Mouse (Mus musculus) kidney, embryonic 15.5 days (tissue): ENCODE measurements around the gene Ydjc. TPM values are rescaled to one million over a fixed set of nuclear protein-coding genes. Genes with fewer than 3 reads are reported as not detected.
"Not testable (repeated sequence)": the region's sequence is repeated elsewhere in the genome, so short reads cannot be mapped to it uniquely, and the experiment has no call there.

Experiments
- ATAC-seq: fragments of 200-750 bp; cut with Nextera tagmentation; replicated peaks from 2 replicates; pipeline ENCODE4 v1.8.0; 2017; ENCODE audit warnings: moderate TSS enrichment; ENCODE audit not compliant: low FRiP score
- H3K27ac ChIP-seq: fragments of 300-500 bp; sonication (generic); 2 replicates; pipeline ENCODE4 v1.5.1; 2015; ENCODE audit warnings: mild to moderate bottlenecking, inconsistent platforms
- H3K27me3 ChIP-seq: fragments of 300-500 bp; sonication (generic); 2 replicates; pipeline ENCODE4 v1.6.1; 2015; ENCODE audit warnings: inconsistent platforms
- H3K36me3 ChIP-seq: fragments of 300-500 bp; sonication (generic); 2 replicates; pipeline ENCODE4 v1.6.1; 2015; ENCODE audit warnings: inconsistent platforms
- H3K4me1 ChIP-seq: fragments of 300-500 bp; sonication (generic); 2 replicates; pipeline ENCODE4 v1.6.1; 2015; ENCODE audit warnings: inconsistent platforms
- H3K4me2 ChIP-seq: fragments of 300-500 bp; sonication (generic); 2 replicates; pipeline ENCODE4 v1.6.1; 2015; ENCODE audit warnings: moderate library complexity, mild to moderate bottlenecking, inconsistent platforms
- H3K4me3 ChIP-seq: fragments of 300-500 bp; sonication (generic); replicated peaks from 2 replicates; pipeline ENCODE4 v1.5.1; 2015; ENCODE audit warnings: mild to moderate bottlenecking, inconsistent platforms
- H3K9ac ChIP-seq: fragments of 300-500 bp; sonication (generic); 2 replicates; pipeline ENCODE4 v1.6.1; 2015; ENCODE audit warnings: mild to moderate bottlenecking, inconsistent platforms
- H3K9me3 ChIP-seq: fragments of 300-500 bp; sonication (generic); replicated peaks from 2 replicates; pipeline ENCODE4 v1.6.1; 2016; ENCODE audit warnings: inconsistent platforms
- WGBS: fragments of 180-500 bp; shearing (Covaris S2); methylation state at CpG from one replicate; pipeline ENCODE4 v1.1.7; 2015; ENCODE audit warnings: mixed read lengths; 5-methylcytosine and 5-hydroxymethylcytosine counted together
- polyA plus RNA-seq: library from polyadenylated mRNA; unstranded; fragments of >200 nt; fragmentation: Nextera tagmentation; extraction: Ambion mirVana; gene quantifications from 2 replicates; pipeline ENCODE4 v1.2.1, GENCODE M21; 2015

Ydjc gene
- polyA plus RNA-seq, 1 experiment from 2014 or later = 11.5 TPM

DNA sequence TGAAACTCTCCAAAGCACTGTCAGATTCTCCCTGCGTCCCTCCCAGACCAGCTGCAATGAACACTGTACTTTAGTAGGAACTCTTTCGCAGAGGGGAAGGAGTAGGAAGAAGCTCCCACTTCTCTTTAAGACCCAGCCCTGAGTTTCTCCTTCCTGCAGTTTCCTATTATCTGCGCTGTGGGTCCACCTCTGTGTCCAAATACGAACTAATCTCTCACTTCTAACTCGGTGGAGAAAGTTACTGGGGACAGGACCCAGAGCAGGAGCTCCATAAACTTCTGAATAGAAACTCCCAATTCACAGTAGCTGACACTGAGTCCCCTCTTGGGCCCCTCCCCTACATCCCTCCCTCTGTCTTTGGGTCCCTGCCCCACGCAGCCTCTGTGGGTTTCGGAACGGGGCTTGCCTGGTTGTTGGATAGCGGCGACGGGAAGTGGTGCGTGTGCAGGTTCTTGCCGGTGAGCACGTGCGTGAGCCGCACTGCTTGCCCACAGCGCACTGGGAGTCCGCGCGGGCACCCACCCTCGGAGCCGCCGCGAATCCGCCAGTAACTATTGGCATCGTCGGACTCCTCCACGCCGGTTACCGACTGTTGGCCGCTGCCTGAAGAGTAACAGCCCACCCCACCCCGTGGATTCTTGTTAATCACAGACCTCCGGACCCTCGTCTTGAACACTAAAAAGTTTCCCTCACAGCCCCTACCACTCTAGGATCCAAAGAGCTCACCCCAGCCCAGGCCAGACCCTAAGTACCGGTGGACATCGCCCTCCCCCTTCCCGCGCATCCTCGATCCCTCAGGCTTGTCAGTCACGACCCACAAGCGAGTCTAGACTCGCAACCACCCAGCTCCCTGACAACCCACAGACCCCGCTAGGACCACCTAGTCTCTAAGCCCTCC is 13.0 kb upstream of the Ydjc start:
- H3K9ac ChIP-seq = peak overlapping the region; percentile 71
- ATAC-seq = peak; percentile 2
- peak overlapping the region; percentile 98 for H3K4me2 ChIP-seq
- no peaks in the 10 kb centered on the region for H3K27me3 ChIP-seq
- H3K4me3 ChIP-seq = peak overlapping the region; percentile 67
- WGBS = 3% methylated on average over 43 of the region's 43 CpGs
- no peaks in the 10 kb centered on the region for H3K9me3 ChIP-seq
- H3K27ac ChIP-seq = peak overlapping the region; percentile 64
- no peaks in the 10 kb centered on the region for H3K36me3 ChIP-seq
- peaks cover 20% of the 10 kb centered on the region for H3K4me1 ChIP-seq

- peak within 1 kb of the TSS; percentile 71 for H3K9ac ChIP-seq
- H3K9me3 ChIP-seq = no peaks in the 10 kb centered on the region
- H3K4me3 ChIP-seq = peak within 1 kb of the TSS; percentile 67
- peak within 1 kb of the TSS; percentile 64 for H3K27ac ChIP-seq
- H3K4me2 ChIP-seq = peak within 1 kb of the TSS; percentile 98
- H3K27me3 ChIP-seq = no peaks in the 10 kb centered on the region
- peaks cover 20% of the 10 kb centered on the region for H3K4me1 ChIP-seq
- peak; percentile 99 for ATAC-seq
- no peaks in the 10 kb centered on the region for H3K36me3 ChIP-seq
- WGBS = under 1% methylated on average over 47 of the region's 47 CpGs
Measured at GRCm38 (mm10) chr16:17132089-17132905, 12.1 kb upstream of the Ydjc start, which contains the start of gene Sdf2l1. TSS of gene Sdf2l1 (minus strand) at chr16:17132383.

DNA sequence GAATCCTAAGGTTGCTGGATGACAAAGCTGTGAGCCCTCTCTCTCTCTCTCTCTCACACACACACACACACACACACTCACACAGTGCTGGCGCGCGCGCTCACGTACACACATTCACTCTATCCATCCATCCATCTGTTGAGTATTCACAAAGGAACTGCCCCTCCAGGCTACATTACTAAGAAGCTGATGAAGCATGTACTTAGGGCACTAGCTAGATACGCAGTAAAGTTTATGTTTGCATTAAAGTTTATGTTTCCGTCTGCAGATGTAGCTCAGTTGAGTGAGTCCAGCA is 11.6 kb upstream of the Ydjc start:
- Histone ChIP-seq H3K4me1 (peaks cover 20% of the 10 kb centered on the region), H3K27me3 (no peaks in the 10 kb centered on the region), H3K9ac (peak overlapping the region; percentile 34), H3K4me3 (peak overlapping the region; percentile 67), H3K36me3 (no peaks in the 10 kb centered on the region), H3K27ac (peak overlapping the region; percentile 51; the same call in 1 of the 2 replicates), H3K9me3 (no peaks in the 10 kb centered on the region), H3K4me2 (peak overlapping the region; percentile 98)
- ATAC-seq = no peak
- WGBS = 36% methylated on average over 7 of the region's 7 CpGs

- Histone ChIP-seq H3K36me3 (no peaks in the 10 kb centered on the region), H3K4me3 (no peak overlapping the region), H3K4me1 (peaks cover 6% of the 10 kb centered on the region), H3K9me3 (no peaks in the 10 kb centered on the region), H3K9ac (no peak overlapping the region), H3K27me3 (no peaks in the 10 kb centered on the region), H3K4me2 (no peak overlapping the region), H3K27ac (no peak overlapping the region)
- ATAC-seq = no peak
- 84% methylated on average over 15 of the region's 15 CpGs for WGBS
Measured at GRCm38 (mm10) chr16:17137355-17137754, 7.1 kb upstream of the Ydjc start.

DNA sequence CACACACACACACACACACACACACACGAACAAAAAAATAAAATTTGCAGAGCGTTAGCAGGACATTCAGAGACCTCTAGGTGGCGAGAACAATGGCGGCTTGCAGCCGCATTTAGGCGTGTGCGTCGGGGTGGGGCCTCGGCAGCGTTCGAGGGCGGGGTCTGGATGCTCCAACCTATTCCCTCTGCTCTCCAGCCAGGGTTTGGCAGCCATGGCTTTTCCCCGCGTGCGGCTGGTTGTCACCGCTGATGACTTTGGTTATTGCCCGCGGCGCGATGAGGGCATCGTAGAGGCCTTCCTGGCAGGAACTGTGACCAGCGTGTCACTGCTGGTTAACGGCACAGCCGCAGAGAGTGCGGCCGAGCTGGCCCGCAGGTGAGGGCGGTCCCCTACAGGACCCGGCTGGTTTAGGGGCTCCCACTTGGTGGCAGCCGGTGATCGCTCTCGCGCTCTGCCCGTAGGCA is 2.4 kb downstream of the Ydjc start, which contains the start of gene Ccdc116:
TSS of gene Ccdc116 (minus strand) at position 458 of the 464 bp plus-strand sequence.
- Histone ChIP-seq H3K36me3 (peaks cover 11% of the 10 kb centered on the region), H3K4me1 (peaks cover 16% of the 10 kb centered on the region), H3K27me3 (peaks cover 3% of the 10 kb centered on the region), H3K27ac (no peak within 1 kb of the TSS), H3K4me3 (peak within 1 kb of the TSS; percentile 64), H3K9ac (peak within 1 kb of the TSS; percentile 53), H3K4me2 (peak within 1 kb of the TSS; percentile 100), H3K9me3 (no peaks in the 10 kb centered on the region)
- ATAC-seq = peak; percentile 78
- WGBS = under 1% methylated on average over 34 of the region's 34 CpGs

GRCm38 (mm10) chr16:17147391-17147929 is 3.0 kb downstream of the Ydjc start:
- under 1% methylated on average over 38 of the region's 41 CpGs for WGBS
- peak; percentile 22 for ATAC-seq
- H3K4me1 ChIP-seq = peaks cover 16% of the 10 kb centered on the region
- H3K9ac ChIP-seq = peak overlapping the region; percentile 53
- peak overlapping the region; percentile 100 for H3K4me2 ChIP-seq
- no peaks in the 10 kb centered on the region for H3K9me3 ChIP-seq
- peaks cover 17% of the 10 kb centered on the region for H3K36me3 ChIP-seq
- H3K4me3 ChIP-seq = peak overlapping the region; percentile 64
- no peak overlapping the region for H3K27ac ChIP-seq
- H3K27me3 ChIP-seq = peaks cover 3% of the 10 kb centered on the region

DNA sequence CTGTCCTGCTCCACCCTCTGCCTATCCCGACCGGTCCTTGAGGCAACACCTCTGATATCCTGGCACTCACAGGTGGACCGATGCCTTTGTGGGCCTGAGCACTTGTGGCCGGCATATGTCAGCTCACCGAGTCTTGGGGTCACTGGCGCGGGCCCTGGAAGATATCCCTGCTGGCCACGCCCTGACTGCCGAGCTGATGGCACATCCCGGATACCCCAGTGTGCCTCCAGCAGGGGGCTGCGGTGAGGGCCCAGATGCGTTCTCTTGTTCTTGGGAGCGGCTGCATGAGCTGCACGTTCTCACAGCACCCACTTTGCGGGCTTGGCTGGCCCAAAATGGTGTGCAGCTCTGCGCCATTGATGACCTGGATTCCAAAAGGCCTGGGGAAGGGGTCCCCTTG is 3.7 kb downstream of the Ydjc start:
- Histone ChIP-seq H3K9ac (peak overlapping the region; percentile 53; the same call in 1 of the 2 replicates), H3K27me3 (peaks cover 3% of the 10 kb centered on the region), H3K9me3 (no peaks in the 10 kb centered on the region), H3K36me3 (peaks cover 24% of the 10 kb centered on the region), H3K4me1 (peaks cover 16% of the 10 kb centered on the region), H3K4me2 (peak overlapping the region; percentile 100), H3K4me3 (peak overlapping the region; percentile 64), H3K27ac (no peak overlapping the region)
- 6% methylated on average over 16 of the region's 16 CpGs for WGBS
- ATAC-seq = peak; percentile 30; the same call in 1 of the 2 replicates

DNA sequence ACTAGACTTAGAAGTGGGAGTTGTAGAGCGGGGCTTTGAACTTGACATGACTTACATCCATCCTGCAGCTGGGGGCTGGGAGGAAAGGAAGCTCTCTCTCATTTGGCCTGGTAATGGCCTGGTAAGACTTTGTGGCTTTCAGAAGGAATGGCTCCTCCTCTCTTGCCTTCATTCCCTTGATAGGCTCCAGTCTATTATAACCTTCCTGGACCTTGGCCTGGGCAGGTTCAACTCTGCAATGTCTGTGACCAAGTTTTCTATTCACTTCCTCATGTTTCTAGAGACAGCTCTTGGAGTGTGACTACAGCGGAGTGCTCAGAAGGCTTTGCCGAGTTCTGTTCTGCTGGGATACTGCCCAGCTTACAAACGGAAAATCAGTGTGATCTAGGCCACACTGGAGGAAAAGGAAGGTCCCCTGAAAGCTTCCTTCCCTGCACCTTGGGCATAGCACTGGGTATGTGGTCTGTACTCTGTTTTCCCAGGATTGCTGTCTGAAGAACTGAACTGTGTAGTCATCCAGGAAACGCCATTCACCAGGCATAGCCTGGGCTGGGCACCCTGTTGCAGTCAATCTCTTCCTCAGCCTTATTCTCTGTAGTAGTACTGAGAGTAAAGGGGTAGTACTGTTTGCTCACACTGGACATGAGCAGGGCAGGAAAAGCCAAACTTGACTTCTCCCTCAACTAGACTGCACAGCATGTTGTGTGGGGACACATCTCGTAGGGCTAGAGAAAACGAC is 6.3 kb downstream of the Ydjc start:
- Histone ChIP-seq H3K4me3 (no peak overlapping the region), H3K4me2 (no peak overlapping the region), H3K9me3 (no peaks in the 10 kb centered on the region), H3K36me3 (peaks cover 47% of the 10 kb centered on the region), H3K4me1 (peaks cover 16% of the 10 kb centered on the region), H3K9ac (no peak overlapping the region), H3K27me3 (peaks cover 3% of the 10 kb centered on the region), H3K27ac (no peak overlapping the region)
- ATAC-seq = no peak
- whole genome bisulfite sequencing = 83% methylated on average over 7 of the region's 7 CpGs

- Histone ChIP-seq H3K9ac (no peak overlapping the region), H3K27ac (no peak overlapping the region), H3K4me3 (no peak overlapping the region), H3K9me3 (no peaks in the 10 kb centered on the region), H3K4me1 (peaks cover 15% of the 10 kb centered on the region), H3K4me2 (no peak overlapping the region), H3K36me3 (peaks cover 56% of the 10 kb centered on the region), H3K27me3 (peaks cover 3% of the 10 kb centered on the region)
- no peak for ATAC-seq
- WGBS = 94% methylated on average over 4 of the region's 4 CpGs
Measured at GRCm38 (mm10) chr16:17151874-17152273, 7.5 kb downstream of the Ydjc start.

DNA sequence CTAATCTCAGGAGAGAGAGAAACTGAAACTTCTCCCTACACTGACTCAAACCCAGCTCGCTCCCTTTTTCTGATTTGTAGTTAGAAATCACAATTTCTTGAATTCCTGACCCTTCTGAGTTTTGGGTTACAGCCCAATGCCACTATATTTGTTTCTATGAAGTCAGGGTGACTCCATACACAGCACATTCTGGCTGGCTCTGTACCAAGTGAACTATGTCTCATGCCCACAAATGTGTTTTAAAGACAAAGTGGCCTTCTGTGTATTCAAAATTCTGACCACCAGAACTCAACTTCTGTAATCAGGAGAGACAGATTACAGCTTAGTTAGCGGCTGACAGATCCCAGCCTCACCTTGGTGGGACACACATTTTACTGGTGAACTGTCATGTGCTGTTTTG is 9.9 kb downstream of the Ydjc start:
- Histone ChIP-seq H3K4me1 (no peaks in the 10 kb centered on the region), H3K36me3 (peaks cover 80% of the 10 kb centered on the region), H3K4me3 (no peak overlapping the region), H3K4me2 (no peak overlapping the region), H3K9ac (no peak overlapping the region), H3K27me3 (no peaks in the 10 kb centered on the region), H3K9me3 (no peaks in the 10 kb centered on the region), H3K27ac (no peak overlapping the region)
- ATAC-seq = no peak
- 95% methylated on average over 2 of the region's 2 CpGs for WGBS

DNA sequence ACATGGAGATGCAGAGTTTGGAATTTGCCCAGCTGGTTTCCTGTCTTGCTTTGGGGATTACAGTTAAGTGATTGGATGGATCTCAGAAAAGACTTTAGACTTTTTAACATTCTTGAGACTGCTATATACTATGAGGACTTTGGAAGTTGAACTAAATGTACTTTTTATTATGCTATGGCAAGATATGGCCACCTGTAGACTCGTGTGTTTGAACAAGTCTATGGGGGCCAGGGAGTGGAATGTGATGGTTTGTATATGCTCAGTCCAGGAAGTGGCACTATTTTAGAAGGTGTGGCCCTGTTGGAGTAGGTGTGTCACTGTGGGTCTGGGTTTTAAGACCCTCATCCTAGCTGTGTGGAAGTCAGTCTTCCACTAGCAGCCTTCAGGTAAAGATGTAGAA is 21.1 kb downstream of the Ydjc start:
- not testable (repeated sequence) for H3K9me3 ChIP-seq, H3K4me2 ChIP-seq, H3K9ac ChIP-seq, ATAC-seq, H3K27ac ChIP-seq, H3K27me3 ChIP-seq, H3K4me3 ChIP-seq, H3K4me1 ChIP-seq
- peaks cover 70% of the 10 kb centered on the region for H3K36me3 ChIP-seq
- 98% methylated on average over 1 of the region's 1 CpGs for whole genome bisulfite sequencing
